Mouse (Mus musculus) forebrain, embryonic 16.5 days (tissue): ENCODE data around the gene Sfxn3. TPM values are rescaled to one million over a fixed set of nuclear protein-coding genes. Genes with fewer than 3 reads are reported as not detected.
A peak's percentile ranks its signal among the peaks of the same experiment; 100 is the strongest.

Experiments
- ATAC-seq: fragments of 200-750 bp; cut with Nextera tagmentation; 2 replicates; pipeline ENCODE4 v1.8.0; 2017; ENCODE audit warnings: mild to moderate bottlenecking, moderate library complexity
- H3K27ac ChIP-seq: fragments of 300-500 bp; sonication (generic); 2 replicates; pipeline ENCODE4 v1.5.1; 2014; ENCODE audit warnings: low read length, control low read depth
- H3K27me3 ChIP-seq: fragments of 300-500 bp; sonication (generic); replicated peaks from 2 replicates; pipeline ENCODE4 v1.6.1; 2014; ENCODE audit warnings: low read length; ENCODE audit not compliant: control insufficient read depth, insufficient read depth
- H3K36me3 ChIP-seq: fragments of 300-500 bp; sonication (generic); 2 replicates; pipeline ENCODE4 v1.6.1; 2014; ENCODE audit not compliant: control insufficient read depth, insufficient read depth
- H3K4me1 ChIP-seq: fragments of 300-500 bp; sonication (generic); replicated peaks from 2 replicates; pipeline ENCODE4 v1.6.1; 2014; ENCODE audit warnings: low read length; ENCODE audit not compliant: control insufficient read depth, insufficient read depth
- H3K4me2 ChIP-seq: fragments of 300-500 bp; sonication (generic); 2 replicates; pipeline ENCODE4 v1.6.1; 2014; ENCODE audit warnings: mild to moderate bottlenecking, low read length, control low read depth
- H3K4me3 ChIP-seq: fragments of 300-500 bp; sonication (generic); replicated peaks from 2 replicates; pipeline ENCODE4 v1.5.1; 2014; ENCODE audit warnings: mild to moderate bottlenecking, low read length, control low read depth
- H3K9ac ChIP-seq: fragments of 300-500 bp; sonication (generic); replicated peaks from 2 replicates; pipeline ENCODE4 v1.6.1; 2014; ENCODE audit warnings: low read depth, low read length, control low read depth
- H3K9me3 ChIP-seq: fragments of 300-500 bp; sonication (generic); 2 replicates; pipeline ENCODE4 v1.6.1; 2016; ENCODE audit warnings: low read length; ENCODE audit not compliant: control insufficient read depth
- WGBS: fragments of 180-500 bp; shearing (Covaris S2); extraction: QIAGEN DNeasy Blood & Tissue Kit; methylation state at CpG from one replicate; pipeline ENCODE4 v1.1.7; 2014; 5-methylcytosine and 5-hydroxymethylcytosine counted together
- polyA plus RNA-seq: library from polyadenylated mRNA; unstranded; fragments of >200 nt; fragmentation: Nextera tagmentation; extraction: Ambion mirVana; gene quantifications from 2 replicates; pipeline ENCODE4 v1.2.1, GENCODE M21; 2015

Gene Sfxn3
- polyA plus RNA-seq, 1 experiment from 2014 or later, result 80.3 TPM

DNA sequence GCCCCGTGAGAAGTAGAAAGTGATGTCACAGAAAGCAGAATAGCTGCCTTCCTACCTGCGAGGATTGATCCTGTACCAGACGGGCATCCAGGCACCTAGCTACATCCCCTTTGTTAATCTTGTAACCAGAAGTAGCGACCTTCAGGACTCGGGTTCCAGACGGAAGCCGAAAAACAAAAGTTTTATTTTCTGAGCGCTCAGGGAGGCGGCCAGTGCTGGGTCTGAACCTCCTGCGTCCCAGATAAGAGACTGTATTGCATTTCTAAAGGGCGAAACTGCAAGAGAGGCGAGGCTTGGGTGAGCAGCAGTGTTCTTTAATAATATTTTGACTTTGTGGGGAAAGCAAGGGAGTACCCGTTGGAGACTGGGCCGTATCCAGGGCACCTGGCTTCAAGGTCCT lies 11.5 kb downstream of the Sfxn3 start:
- H3K9ac ChIP-seq, result peak overlapping the region; percentile 84
- WGBS, result 1% methylated on average over 14 of the region's 14 CpGs
- H3K4me3 ChIP-seq, result peak overlapping the region; percentile 67
- peak overlapping the region; percentile 65 for H3K4me2 ChIP-seq
- no peak for ATAC-seq
- H3K9me3 ChIP-seq, result no peaks in the 10 kb centered on the region
- peak overlapping the region; percentile 95 for H3K27ac ChIP-seq
- peaks cover 3% of the 10 kb centered on the region; the same call in 1 of the 2 replicates for H3K27me3 ChIP-seq
- H3K36me3 ChIP-seq, result 0 out of 2 replicates have a peak, but pooled peaks cover 5% of the 10 kb centered on the region
- peaks cover 18% of the 10 kb centered on the region for H3K4me1 ChIP-seq

DNA sequence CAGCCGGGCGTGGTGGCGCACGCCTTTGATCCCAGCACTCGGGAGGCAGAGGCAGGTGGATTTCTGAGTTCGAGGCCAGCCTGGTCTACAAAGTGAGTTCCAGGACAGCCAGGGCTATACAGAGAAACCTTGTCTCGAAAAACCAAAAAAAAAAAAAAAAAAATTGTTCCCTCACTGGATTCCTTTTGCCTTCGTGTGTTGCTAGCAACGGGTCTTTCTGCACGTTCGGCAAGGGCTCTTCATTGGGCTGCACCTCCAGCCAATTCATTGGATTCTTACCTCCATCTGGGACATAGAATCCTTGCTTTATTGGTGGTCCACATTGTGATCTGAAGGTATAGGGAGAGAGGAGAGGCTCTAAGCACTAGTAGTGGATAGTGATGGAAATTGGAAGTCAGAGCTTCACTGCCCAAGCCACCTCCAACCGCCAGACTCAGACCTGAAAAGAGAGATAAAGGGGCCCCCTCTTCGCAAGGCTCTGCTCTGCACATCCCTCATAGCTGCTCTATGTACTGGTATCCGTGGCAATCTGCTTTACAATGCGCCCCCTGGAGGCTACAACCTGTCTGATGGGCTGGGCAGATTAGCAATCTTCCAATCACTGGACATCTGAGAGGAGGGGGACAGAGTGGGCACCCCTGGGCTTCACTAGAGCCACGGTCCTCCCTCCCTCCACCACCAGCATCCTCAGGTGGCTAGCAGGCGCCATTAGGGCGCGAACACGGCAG lies 16.4 kb downstream of the Sfxn3 start:
- peaks cover 51% of the 10 kb centered on the region for H3K27me3 ChIP-seq
- peak overlapping the region; percentile 19; the same call in 1 of the 2 replicates for H3K9ac ChIP-seq
- WGBS, result 39% methylated on average over 19 of the region's 20 CpGs
- H3K4me3 ChIP-seq, result peak overlapping the region; percentile 17; the same call in 1 of the 2 replicates
- peak overlapping the region; percentile 29 for H3K4me2 ChIP-seq
- no peak overlapping the region for H3K27ac ChIP-seq
- H3K9me3 ChIP-seq, result no peaks in the 10 kb centered on the region
- peak; percentile 48; the same call in 1 of the 2 replicates for ATAC-seq
- H3K4me1 ChIP-seq, result peaks cover 11% of the 10 kb centered on the region
- no peaks in the 10 kb centered on the region for H3K36me3 ChIP-seq

DNA sequence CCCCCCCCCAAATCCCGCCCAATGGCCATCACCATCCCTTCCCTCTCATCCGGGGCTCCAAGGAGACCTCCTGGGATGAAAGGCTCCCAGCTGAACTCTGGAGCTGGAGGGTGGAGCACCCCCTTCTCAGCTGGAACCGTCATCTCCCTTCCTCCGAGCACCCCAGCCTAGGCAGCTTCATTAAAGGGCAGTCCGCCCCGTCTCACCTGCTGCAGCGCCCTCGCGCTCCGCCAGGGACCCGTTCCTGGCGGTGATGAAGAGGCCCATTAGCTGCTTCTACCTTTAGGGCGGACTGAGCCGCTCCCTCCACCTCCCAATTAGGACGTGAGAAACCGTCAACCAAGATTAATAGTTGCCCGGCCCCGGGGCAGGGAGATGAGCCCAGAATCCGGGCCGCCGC lies 17.9 kb downstream of the Sfxn3 start:
- WGBS, result 2% methylated on average over 20 of the region's 21 CpGs
- H3K4me2 ChIP-seq, result no peak overlapping the region
- peaks cover 51% of the 10 kb centered on the region for H3K27me3 ChIP-seq
- H3K36me3 ChIP-seq, result no peaks in the 10 kb centered on the region
- ATAC-seq, result no peak
- peaks cover 4% of the 10 kb centered on the region for H3K4me1 ChIP-seq
- H3K4me3 ChIP-seq, result no peak overlapping the region
- no peak overlapping the region for H3K9ac ChIP-seq
- no peak overlapping the region for H3K27ac ChIP-seq
- H3K9me3 ChIP-seq, result no peaks in the 10 kb centered on the region

DNA sequence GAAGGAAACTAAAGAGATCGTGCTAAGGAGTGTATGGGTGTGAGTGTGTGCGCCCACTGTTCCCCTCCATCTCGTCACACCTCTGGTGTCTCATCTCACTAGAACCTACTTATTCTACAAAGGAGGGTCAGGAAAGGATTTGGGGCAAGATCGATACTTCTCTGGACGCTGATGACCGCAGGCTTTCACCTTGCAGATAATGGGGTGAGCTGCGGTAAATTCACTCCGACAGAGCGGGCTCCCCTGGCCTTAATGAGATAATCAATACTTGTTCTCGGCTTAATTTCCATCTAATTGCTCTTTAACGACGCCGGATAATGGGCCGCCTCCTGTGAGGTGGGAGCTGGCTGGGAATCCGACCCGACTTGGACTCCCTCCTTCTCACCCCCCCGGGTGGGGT lies 19.9 kb downstream of the Sfxn3 start:
- H3K36me3 ChIP-seq, result no peaks in the 10 kb centered on the region
- H3K9ac ChIP-seq, result no peak overlapping the region
- H3K4me2 ChIP-seq, result no peak overlapping the region
- 5% methylated on average over 17 of the region's 17 CpGs for WGBS
- H3K4me3 ChIP-seq, result no peak overlapping the region
- peaks cover 4% of the 10 kb centered on the region for H3K4me1 ChIP-seq
- H3K27ac ChIP-seq, result no peak overlapping the region
- H3K9me3 ChIP-seq, result no peaks in the 10 kb centered on the region
- peaks cover 54% of the 10 kb centered on the region for H3K27me3 ChIP-seq
- ATAC-seq, result no peak

DNA sequence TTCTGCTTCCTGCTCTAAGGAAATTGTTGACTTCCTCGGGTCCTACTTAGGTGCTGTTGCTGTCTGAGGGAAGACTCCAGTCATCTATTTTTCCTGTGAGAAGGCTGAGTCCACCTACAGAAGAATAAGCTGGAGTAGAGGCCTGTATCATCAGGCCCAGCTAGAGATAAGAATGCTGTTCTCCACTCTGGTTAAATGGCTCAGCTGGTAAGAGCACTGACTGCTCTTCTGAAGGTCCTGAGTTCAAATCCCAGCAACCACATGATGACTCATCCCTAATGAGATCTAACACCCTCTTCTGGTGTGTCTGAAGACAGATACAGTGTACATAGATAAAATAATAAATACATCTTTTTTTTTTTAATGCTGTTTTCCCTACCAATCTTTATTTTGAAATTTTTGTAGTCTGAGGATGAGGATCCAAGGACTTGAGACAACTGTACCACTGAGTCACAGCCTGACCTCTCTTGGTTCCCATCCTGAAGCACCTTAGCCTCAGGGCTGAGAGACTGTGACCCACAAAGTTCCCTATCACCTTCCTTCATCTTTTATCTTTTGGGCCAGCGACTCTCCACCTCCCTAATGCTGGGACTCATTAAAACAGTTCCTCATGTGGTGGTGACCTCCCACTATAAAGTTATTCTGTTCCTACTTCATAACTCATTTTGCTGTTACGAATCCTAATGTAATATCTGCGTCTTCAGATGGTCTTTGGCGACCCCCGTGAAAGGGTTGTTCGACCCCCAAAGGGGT lies 20.6 kb downstream of the Sfxn3 start:
- Histone ChIP-seq H3K4me1 (peaks cover 4% of the 10 kb centered on the region), H3K36me3 (no peaks in the 10 kb centered on the region), H3K4me2 (no peak overlapping the region), H3K27ac (no peak overlapping the region), H3K9ac (no peak overlapping the region), H3K27me3 (peaks cover 54% of the 10 kb centered on the region), H3K9me3 (no peaks in the 10 kb centered on the region), H3K4me3 (no peak overlapping the region)
- WGBS, result 78% methylated on average over 7 of the region's 7 CpGs
- no peak for ATAC-seq

DNA sequence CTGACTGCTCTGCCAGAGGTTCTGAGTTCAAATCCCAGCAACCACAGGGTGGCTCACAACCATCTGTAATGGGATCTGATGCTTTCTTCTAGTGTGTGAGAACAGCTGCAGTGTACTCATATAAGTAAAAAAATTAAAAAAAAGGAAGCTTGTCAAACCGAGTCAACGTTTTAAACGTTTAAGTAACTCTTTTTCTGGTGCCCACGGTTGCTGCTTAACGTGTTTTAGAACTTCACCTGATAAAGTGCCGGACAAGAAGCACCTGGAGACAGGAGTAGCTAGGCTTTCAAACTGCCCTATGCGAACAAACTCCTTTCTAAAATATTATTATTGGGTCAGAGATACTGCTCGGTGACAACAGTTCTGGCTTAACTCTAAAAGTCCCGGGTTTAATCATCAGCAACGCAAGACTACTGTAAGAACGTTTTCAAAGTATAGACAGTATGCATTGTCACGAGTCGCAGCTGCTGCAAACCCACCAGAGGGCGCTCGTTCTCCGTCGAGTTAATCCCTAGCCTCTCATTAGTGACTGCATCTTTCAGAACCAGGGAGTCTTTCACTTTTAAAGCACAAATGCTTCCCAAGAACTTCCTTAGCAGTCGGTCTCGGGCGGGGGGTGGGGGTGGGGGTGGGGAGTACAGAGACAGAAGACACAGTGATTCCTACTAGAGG lies 26.7 kb downstream of the Sfxn3 start:
- peak overlapping the region; percentile 76 for H3K4me3 ChIP-seq
- WGBS, result 8% methylated on average over 20 of the region's 20 CpGs
- peak overlapping the region; percentile 83 for H3K4me2 ChIP-seq
- no peaks in the 10 kb centered on the region for H3K9me3 ChIP-seq
- no peaks in the 10 kb centered on the region for H3K36me3 ChIP-seq
- peaks cover 39% of the 10 kb centered on the region for H3K27me3 ChIP-seq
- peak overlapping the region; percentile 94 for H3K27ac ChIP-seq
- H3K4me1 ChIP-seq, result peaks cover 24% of the 10 kb centered on the region
- ATAC-seq, result peak; percentile 62
- peak overlapping the region; percentile 69 for H3K9ac ChIP-seq

DNA sequence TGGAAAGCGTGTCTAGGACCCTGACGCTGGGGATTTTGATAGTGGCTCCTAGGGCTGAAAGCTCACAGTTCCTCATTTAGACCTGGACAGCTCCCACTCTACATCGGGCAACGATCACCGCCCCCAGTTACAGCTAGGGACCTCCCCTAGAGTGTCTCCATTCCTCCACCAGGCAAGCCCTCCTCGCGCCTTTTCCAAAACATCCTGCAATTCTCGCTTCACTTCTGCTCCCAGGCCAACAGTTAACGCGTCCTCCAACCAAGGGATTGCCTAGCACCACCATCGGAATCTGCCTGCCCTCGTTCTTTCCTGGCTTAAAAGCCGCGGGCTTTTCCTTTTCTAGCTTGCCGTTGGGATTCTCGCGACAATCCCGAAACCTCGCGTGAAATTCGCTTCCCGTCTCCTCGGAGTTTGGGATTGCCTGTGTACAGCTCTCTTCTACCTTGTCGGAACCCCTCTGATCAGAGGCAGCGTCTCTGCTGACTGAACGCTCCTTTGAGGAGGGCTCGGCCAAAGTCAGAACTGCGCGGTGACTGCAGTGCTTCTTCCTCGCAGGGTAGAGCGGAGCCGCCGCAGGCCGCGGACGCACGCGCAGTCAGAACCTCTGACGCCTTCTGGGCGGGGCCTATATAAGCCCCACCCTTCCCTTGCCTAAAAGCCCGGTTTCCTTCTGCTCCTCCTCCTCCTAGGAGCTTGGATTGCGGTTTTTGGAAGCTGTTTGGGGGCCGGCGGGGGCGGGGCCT lies 27.4 kb downstream of the Sfxn3 start, which contains the start of gene Kazald1:
Kazald1 (plus strand) TSS at position 662 of the 743 bp plus-strand sequence.
- peak within 1 kb of the TSS; percentile 94 for H3K27ac ChIP-seq
- peak within 1 kb of the TSS; percentile 83 for H3K4me2 ChIP-seq
- peak within 1 kb of the TSS; percentile 69 for H3K9ac ChIP-seq
- H3K4me3 ChIP-seq, result peak within 1 kb of the TSS; percentile 76
- H3K4me1 ChIP-seq, result peaks cover 30% of the 10 kb centered on the region
- peaks cover 47% of the 10 kb centered on the region for H3K27me3 ChIP-seq
- no peaks in the 10 kb centered on the region for H3K9me3 ChIP-seq
- peak; percentile 88 for ATAC-seq
- WGBS, result under 1% methylated on average over 45 of the region's 45 CpGs
- H3K36me3 ChIP-seq, result no peaks in the 10 kb centered on the region

DNA sequence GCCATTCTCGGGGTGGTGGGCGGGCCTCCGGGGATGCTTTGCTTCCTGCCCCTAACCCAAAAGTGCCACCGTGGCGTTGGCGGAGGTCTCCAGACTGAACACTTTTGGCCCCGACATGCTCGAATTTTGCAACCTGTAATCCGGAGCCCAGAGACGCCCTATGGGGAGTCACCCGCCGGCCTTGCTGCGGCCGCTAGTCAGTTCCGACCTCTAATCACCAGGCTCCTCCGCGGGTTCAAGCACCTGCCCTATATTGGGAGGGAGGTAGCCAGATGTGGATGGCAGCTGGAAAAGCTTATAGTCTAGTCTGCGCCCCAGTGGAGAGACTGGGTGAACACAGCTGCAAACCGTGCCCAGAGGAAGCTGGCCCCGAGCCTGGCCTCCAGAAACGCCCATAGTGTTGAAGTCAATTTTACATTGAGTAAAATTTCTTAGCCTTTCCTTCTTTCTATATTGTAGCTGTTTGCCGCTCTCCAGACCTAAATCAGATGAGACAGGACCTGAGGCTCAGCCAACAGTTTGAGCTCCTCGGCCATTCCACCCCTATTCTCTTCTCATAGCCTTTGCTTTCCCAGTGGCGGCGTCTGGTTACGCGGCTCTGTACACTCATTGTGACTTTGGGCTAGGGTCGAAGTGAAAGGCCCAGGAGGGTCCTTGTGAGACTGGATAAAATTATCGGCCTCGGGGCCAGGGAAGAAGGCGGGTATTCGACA lies 28.2 kb downstream of the Sfxn3 start:
- no peak overlapping the region; the same call in 1 of the 2 replicates for H3K27ac ChIP-seq

More for the DNA sequence above, 28.2 kb downstream of the Sfxn3 start:
- Histone ChIP-seq H3K9me3 (no peaks in the 10 kb centered on the region), H3K4me1 (peaks cover 37% of the 10 kb centered on the region), H3K9ac (peak overlapping the region; percentile 69), H3K4me2 (peak overlapping the region; percentile 83), H3K27me3 (peaks cover 49% of the 10 kb centered on the region), H3K36me3 (no peaks in the 10 kb centered on the region), H3K4me3 (peak overlapping the region; percentile 76)
- ATAC-seq, result peak; percentile 39
- WGBS, result under 1% methylated on average over 32 of the region's 32 CpGs
